Mouse (Mus musculus): ENCODE measurements at regions not wholly inside any gene's neighbourhood (a gene's known extent, or its start where the extent isn't known, plus 50 kb on each side); places are given as distances from the start of the nearest gene placed in this dataset.

- TF ChIP-seq CTCF (conservative IDR thresholded peaks at IDR 0.05; ENCODE audit: low read length) (no peak), NANOG (IDR thresholded peaks at IDR 0.05; ENCODE audit: borderline replicate concordance, low read length) (no peak), POU5F1 (IDR thresholded peaks at IDR 0.05; ENCODE audit: borderline replicate concordance, low read length) (no peak)
These were observed 136.8 kb upstream of the 1700056E22Rik start for GRCm38 (mm10) chr1:184170926-184171325.
